Mouse (Mus musculus) olfactory bulb, adult 2 months (tissue): Measurements from ENCODE around the gene Adamtsl1. TPM values are rescaled to one million over a fixed set of nuclear protein-coding genes. Genes with fewer than 3 reads are reported as not detected.

Experiments used
- H3K27ac ChIP-seq: fragments of 200-500 bp; 2 replicates; pipeline ENCODE4 v1.5.1; 2012; ENCODE audit warnings: low read depth, low read length; ENCODE audit not compliant: insufficient read depth
- H3K4me1 ChIP-seq: fragments of 200-500 bp; 2 replicates; pipeline ENCODE4 v1.6.1; 2012; ENCODE audit warnings: low read length; ENCODE audit not compliant: control insufficient read depth, insufficient read depth
- H3K4me3 ChIP-seq: fragments of 200-500 bp; 2 replicates; pipeline ENCODE4 v1.5.1; 2012; ENCODE audit warnings: mild to moderate bottlenecking, low read depth, low read length, moderate library complexity; ENCODE audit not compliant: insufficient read depth
- CTCF ChIP-seq: fragments of 200-500 bp; IDR thresholded peaks from 2 replicates; pipeline ENCODE4 v1.5.1; 2012; ENCODE audit warnings: low read depth, mild to moderate bottlenecking, low read length, moderate library complexity; ENCODE audit not compliant: insufficient read depth
- POLR2A ChIP-seq: fragments of 200-500 bp; IDR thresholded peaks from 2 replicates; pipeline ENCODE4 v1.6.1; 2012; ENCODE audit warnings: mild to moderate bottlenecking, low read depth, low read length, moderate library complexity; ENCODE audit not compliant: insufficient read depth
- WGBS: fragments of 180-500 bp; shearing (Covaris S2); methylation state at CpG from one replicate; pipeline ENCODE4 v1.1.7; 2018; 5-methylcytosine and 5-hydroxymethylcytosine counted together
- polyA plus RNA-seq: library from polyadenylated mRNA; stranded (reverse); fragments of >200 nt; gene quantifications from 2 replicates; pipeline ENCODE4 v1.2.4, GENCODE M21; 2012; ENCODE audit warnings: low replicate concordance; ENCODE audit not compliant: missing spikeins, insufficient read depth, insufficient read length

The Adamtsl1 gene
- polyA plus RNA-seq, 1 experiment: not detected

DNA sequence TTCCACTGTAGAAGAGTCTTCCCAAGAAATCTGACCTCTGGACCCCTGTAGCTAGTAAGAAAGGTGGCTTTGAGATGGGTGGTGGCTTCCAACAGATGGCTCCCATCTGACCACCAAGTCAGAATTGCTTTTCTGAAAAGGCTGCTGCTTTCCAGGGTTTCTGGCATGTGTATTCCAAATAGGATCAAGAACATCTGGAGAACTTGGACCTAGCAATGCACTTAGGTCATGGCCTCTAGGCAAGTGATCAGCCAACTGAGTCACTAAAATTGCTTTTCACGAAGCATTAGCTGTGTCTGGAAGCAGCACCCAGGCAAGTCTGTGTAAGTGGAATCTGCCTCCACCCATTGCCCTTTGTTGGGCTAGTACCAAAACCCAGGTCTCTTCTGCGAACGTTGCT is 105.3 kb downstream of the Adamtsl1 start:
- H3K4me1 ChIP-seq: no peaks in the 10 kb centered on the region
- H3K4me3 ChIP-seq: no peak overlapping the region
- TF ChIP-seq CTCF (no peak), POLR2A (no peak)
- no peak overlapping the region for H3K27ac ChIP-seq
- WGBS: 84% methylated on average over 3 of the region's 3 CpGs

DNA sequence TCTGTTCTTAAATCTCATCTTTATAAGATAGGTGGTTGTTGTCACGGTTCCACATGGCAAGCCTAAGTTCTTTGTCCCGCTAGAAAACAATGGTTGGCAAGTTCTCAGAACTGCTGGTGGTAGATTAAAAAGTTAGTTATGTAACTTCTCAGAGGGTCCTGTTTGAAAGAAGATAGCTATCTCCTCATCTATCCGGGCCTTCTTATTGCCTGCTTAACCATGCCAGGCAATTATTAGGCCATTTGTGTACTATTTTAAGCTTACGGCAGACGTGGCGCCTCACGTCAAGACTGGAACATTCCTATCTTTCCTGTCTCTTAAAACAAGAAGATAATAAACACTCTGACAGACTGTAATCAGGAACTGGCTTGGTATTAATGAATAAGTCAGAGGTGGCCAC is 115.4 kb downstream of the Adamtsl1 start:
- WGBS: 77% methylated on average over 7 of the region's 7 CpGs
- no peak for TF ChIP-seq CTCF
- no peak for TF ChIP-seq POLR2A

DNA sequence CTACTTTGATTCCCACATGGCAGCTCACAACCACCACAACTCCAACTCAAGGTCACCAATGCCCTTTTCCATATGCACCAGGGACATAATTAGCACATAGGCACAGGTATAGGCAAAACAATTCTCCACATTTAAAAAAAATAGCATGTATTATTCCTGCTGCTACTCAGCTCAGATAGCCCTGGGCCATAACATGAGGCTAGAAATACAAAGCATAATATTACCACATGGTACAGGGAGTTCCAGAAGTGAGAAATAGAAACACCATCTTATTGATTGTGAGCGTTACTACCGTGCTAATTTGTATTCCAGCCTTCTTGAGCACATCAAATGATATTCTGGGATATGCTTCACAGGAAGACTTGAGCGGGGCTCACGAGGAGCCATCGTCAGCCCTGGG is 155.3 kb downstream of the Adamtsl1 start:
- Histone ChIP-seq H3K27ac (no peak overlapping the region), H3K4me1 (no peaks in the 10 kb centered on the region), H3K4me3 (no peak overlapping the region)
- TF ChIP-seq CTCF (no peak), POLR2A (no peak)
- WGBS: 90% methylated on average over 5 of the region's 5 CpGs

More for the DNA sequence above, 115.4 kb downstream of the Adamtsl1 start:
- Histone ChIP-seq H3K27ac (no peak overlapping the region), H3K4me3 (no peak overlapping the region), H3K4me1 (no peaks in the 10 kb centered on the region)

DNA sequence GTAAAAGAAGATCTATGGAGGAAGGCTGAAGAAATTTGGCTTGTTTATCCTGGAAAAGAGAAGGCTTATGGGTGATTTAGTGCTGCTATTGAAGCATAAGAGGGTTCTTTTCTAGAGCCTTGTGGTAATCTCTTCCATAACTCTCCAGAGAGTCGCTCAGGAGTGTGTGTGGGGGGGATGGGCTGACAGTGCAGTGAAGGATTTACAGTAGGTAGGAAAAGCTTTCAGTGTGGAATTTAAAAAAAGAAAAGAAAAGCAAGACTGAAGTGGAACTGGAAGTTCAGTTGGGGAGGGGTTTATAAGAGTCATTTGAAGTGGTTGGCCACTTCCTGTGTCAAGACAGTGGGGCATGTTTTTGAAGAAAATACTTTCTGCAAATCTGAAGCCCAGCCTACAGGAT is 155.8 kb downstream of the Adamtsl1 start:
- Histone ChIP-seq H3K4me1 (no peaks in the 10 kb centered on the region), H3K27ac (no peak overlapping the region), H3K4me3 (no peak overlapping the region)
- TF ChIP-seq POLR2A: no peak
- WGBS: 78% methylated on average over 1 of the region's 1 CpGs

DNA sequence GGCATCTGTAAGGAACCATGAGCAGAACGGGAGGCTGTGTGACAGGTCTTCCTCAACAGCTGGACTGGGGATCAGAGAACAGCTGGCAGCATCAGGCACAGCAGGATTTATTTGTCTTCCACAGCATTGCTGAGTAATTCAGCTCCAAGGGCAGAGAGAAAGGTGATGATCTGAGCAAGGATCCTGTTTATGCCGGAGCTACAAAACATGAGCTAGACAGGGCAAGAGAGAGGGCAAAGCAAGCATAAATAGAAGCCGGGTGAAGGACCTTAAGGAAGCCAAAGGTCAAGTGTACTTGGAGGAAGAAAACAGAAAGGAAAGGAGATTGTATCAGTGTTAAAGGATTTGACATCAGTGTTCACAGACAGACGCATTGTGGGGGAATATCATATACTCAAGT is 158.3 kb downstream of the Adamtsl1 start:
- no peak for TF ChIP-seq CTCF
- no peak for TF ChIP-seq POLR2A
- no peak overlapping the region for H3K4me3 ChIP-seq
- H3K4me1 ChIP-seq: no peaks in the 10 kb centered on the region
- 71% methylated on average over 4 of the region's 4 CpGs for WGBS
- no peak overlapping the region for H3K27ac ChIP-seq

DNA sequence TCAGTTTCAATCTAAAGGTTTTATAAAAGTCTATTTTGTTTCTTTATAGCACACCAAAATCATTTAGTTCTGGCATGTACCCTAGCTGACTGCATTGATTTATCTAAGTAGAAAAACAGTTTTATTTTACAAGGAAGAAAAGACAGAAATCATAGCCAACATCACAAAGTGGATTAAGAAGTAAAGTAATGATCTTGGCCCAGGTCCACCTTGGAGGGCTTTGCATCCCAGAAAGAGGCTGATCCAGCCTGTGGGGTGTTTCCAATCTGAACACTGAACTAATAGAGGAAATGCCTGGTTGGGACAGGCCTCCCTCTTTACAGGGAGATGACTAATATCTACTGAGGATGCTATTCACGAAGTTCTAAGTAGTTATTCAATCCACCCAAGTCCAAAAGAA is 163.6 kb downstream of the Adamtsl1 start:
- H3K27ac ChIP-seq: no peak overlapping the region
- H3K4me1 ChIP-seq: no peaks in the 10 kb centered on the region
- WGBS: 54% methylated on average over 1 of the region's 1 CpGs
- no peak overlapping the region for H3K4me3 ChIP-seq
- TF ChIP-seq CTCF (no peak), POLR2A (no peak)

DNA sequence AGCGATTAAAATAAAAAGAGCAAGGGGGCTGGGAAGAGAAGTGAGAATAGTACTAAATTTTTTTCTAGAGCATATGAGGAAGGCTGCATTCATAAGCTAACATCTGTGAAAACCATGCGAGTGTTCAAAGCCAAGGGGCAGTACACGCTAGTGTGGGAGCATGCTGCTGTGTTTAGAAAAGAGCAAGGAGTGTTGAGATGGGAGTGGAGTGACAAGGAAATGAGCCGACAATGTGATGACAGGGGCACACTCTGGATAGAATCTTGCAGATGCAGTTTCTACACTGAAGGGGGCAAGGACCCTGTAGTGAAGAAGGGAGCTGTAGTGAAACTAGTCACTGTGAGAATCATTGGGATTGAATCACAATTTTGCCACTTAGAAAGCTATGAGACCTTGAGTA is 172.2 kb downstream of the Adamtsl1 start:
- no peaks in the 10 kb centered on the region for H3K4me1 ChIP-seq
- no peak overlapping the region for H3K4me3 ChIP-seq
- 92% methylated on average over 4 of the region's 4 CpGs for WGBS
- TF ChIP-seq POLR2A: no peak
- no peak for TF ChIP-seq CTCF
- no peak overlapping the region for H3K27ac ChIP-seq

DNA sequence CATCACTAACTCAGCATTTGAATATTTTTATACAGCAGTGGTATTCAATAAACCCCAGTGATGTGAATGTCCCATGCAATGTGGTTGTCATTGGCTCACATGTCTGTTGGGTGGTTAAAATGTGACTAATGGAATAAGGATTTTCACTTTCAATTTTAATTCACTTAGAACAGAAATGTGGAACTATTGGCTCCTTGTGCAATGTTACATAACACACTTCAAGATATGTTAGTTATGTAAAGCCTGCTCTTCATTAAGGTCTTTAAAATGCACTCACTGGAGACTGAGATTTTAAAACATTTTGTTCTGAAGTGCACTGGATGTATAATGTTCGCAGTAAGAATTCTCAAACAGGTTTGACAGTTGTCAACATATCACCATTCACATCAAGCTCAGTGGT is 181.3 kb downstream of the Adamtsl1 start:
- Histone ChIP-seq H3K4me1 (no peaks in the 10 kb centered on the region), H3K27ac (no peak overlapping the region), H3K4me3 (no peak overlapping the region)
- 95% methylated on average over 1 of the region's 1 CpGs for WGBS
- TF ChIP-seq CTCF (no peak), POLR2A (no peak)

DNA sequence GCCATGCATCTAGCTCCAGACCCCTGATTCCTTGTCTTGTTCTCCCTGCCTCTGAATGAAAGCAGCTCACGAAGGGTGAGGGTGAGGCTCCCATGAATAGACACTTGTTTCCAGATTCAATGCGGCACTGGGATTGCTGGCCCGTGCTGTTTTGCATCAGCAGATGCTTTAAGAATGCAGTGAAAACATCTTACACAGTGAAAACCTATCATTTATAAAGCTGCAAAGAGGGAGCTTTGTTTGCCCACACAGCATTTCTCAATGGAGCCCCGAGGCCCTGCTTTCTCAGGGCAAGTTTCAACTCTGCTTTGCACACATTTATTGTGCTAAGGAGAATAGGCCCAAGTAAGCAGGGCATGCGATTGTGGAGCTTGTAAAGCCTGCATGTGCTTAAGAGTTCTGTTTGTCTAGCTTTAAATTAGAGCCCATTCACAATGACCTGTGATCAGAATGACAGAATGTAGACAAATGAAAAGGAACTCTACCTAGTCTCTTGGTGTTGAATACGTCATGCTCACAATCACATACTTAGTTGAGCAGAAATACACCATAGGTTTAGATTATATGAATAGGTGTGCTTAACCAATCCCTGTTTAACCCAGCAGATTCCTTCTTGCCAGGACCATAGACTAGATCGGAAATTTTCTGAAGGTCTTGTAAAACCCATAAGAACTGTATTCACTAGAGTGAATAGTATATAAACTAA is 193.5 kb downstream of the Adamtsl1 start:
- WGBS: 41% methylated on average over 7 of the region's 7 CpGs
- Histone ChIP-seq H3K4me1 (peaks cover 4% of the 10 kb centered on the region; the same call in 1 of the 2 replicates), H3K27ac (no peak overlapping the region), H3K4me3 (no peak overlapping the region)
- TF ChIP-seq POLR2A (no peak), CTCF (no peak)
